In the genomic region with DNA sequence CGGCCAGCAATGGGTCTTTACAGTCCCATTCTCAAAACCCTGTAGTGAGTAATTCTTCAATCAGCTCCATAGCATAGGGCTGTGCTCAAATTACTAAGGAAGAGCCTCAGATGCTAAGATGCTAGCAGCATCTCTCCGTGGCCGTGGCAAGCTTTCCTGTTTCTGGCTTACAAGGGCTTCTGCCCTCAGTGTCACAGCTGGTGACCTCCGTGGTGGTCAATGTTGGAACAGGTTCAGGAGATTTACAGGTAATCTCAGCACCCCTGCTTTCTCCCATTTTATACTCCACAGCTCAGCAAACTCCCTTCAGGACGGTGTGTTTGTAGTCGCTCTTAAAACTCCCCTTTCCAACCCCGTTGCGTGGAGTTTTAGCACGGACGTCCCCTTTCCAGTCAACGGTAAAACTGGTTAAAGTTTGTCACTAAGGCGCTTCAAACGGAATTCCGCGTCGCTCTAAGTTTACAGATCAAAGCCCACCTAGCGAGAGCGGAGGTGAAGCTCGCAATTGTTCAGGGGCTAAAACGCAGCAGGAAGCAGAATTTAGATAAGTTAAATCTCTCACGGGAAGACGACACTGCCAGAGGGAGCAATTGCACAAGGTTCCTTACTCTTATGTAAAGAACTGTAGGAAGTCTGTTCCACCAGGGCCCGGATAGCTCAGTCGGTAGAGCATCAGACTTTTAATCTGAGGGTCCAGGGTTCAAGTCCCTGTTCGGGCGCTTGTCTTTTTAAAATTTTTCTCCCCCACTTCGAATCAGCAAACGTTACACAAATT, we compare ENCODE assay signal across 8 mouse cellular contexts. TPM values are rescaled to one million over a fixed set of nuclear protein-coding genes. Genes with fewer than 3 reads are reported as not detected.
DNase-seq lines count a peak whose midpoint lies in the region; ATAC-seq and TF ChIP-seq lines count a peak whose summit lies in the region.

No protein-coding gene starts in this region.

- H3K9me3 ChIP-seq in heart, embryonic 16.5 days (replicated peaks; ENCODE audit: control insufficient read depth, low read length), result no peaks in the 10 kb centered on the region
- no peaks in the 10 kb centered on the region for H3K9me3 ChIP-seq in liver, embryonic 14.5 days (ENCODE audit: control insufficient read depth, low read length)

- peak; percentile 23; the same call in 1 of the 2 replicates for TF ChIP-seq POLR2A in embryonic fibroblast, embryonic 13.5 days (IDR thresholded peaks at IDR 0.05; ENCODE audit: low read depth, low read length)

- no peaks in the 10 kb centered on the region for H3K4me1 ChIP-seq in embryonic fibroblast, embryonic 13.5 days (ENCODE audit: control insufficient read depth, insufficient read depth, low read length)
- H3K4me1 ChIP-seq in heart, embryonic 16.5 days (ENCODE audit: control insufficient read depth, insufficient read depth, low read length), result no peaks in the 10 kb centered on the region
- peaks cover 5 to 7% of the 10 kb centered on the region in 2 experiments; a peak in 3 of 4 replicates for H3K4me1 ChIP-seq in liver, embryonic 14.5 days (replicated peaks; ENCODE audit: control insufficient read depth in 2 of 2, insufficient read depth in 2 of 2, low read length in 1 of 2)

- peak overlapping the region; percentile 65 for H3K4me3 ChIP-seq in embryonic fibroblast, embryonic 13.5 days (ENCODE audit: insufficient read depth, low read length)
- peak overlapping the region; percentile 75 for H3K4me3 ChIP-seq in heart, embryonic 16.5 days (ENCODE audit: low read length)
- peak overlapping the region; percentile 59 to 99 for H3K4me3 ChIP-seq in liver, embryonic 14.5 days (ENCODE audit: insufficient read depth in 1 of 2, low read depth in 2 of 2, low read length in 2 of 2)

- peak; percentile 90 for DNase-seq in brain, adult 2 months (ENCODE audit: low read depth, low spot score)
- peak; percentile 57 to 60 for DNase-seq in kidney, postnatal 36 days
- peak; percentile 68 to 73 (median 68) for DNase-seq in liver, embryonic 14.5 days (ENCODE audit: low read depth in 3 of 3, low spot score in 3 of 3)
- DNase-seq in neural tube, embryonic 10.5 days (ENCODE audit: extremely low spot score, low spot score), result peak; percentile 89
- peak; percentile 49 for DNase-seq in testis, postnatal 14 days (ENCODE audit: low spot score)

- H3K27me3 ChIP-seq in heart, embryonic 16.5 days (ENCODE audit: control insufficient read depth, insufficient read depth, low read length), result no peaks in the 10 kb centered on the region
- H3K27me3 ChIP-seq in liver, embryonic 14.5 days (ENCODE audit: control insufficient read depth, insufficient read depth, low read length), result no peaks in the 10 kb centered on the region

- ATAC-seq in CD4-positive, CD25-positive, alpha-beta regulatory T cell, adult 4 months, result peak; percentile 74
- ATAC-seq in heart, embryonic 16.5 days (replicated peaks; ENCODE audit: extremely low read depth, insufficient read depth, low FRiP score), result peak; percentile 86
- ATAC-seq in liver, embryonic 14.5 days (ENCODE audit: insufficient read depth), result peak; percentile 88

- TF ChIP-seq EP300 in liver, embryonic 14.5 days (IDR thresholded peaks at IDR 0.05; ENCODE audit: low read depth), result 0 out of 2 replicates have a peak, but pooled peaks have one; percentile 15

- H3K4me2 ChIP-seq in heart, embryonic 16.5 days (ENCODE audit: low read depth, low read length), result peak overlapping the region; percentile 75
- H3K4me2 ChIP-seq in liver, embryonic 14.5 days (ENCODE audit: low read depth), result peak overlapping the region; percentile 61

- H3K36me3 ChIP-seq in heart, embryonic 16.5 days (ENCODE audit: control insufficient read depth, insufficient read depth), result no peaks in the 10 kb centered on the region
- no peaks in the 10 kb centered on the region for H3K36me3 ChIP-seq in liver, embryonic 14.5 days (replicated peaks; ENCODE audit: control insufficient read depth, insufficient read depth, low read depth)

- no peak for TF ChIP-seq CTCF in embryonic fibroblast, embryonic 13.5 days (IDR thresholded peaks at IDR 0.05; ENCODE audit: borderline replicate concordance, insufficient read depth, low read length)
- TF ChIP-seq CTCF in liver, embryonic 14.5 days (IDR thresholded peaks at IDR 0.05; ENCODE audit: low read depth), result no peak

- peak overlapping the region; percentile 78 for H3K27ac ChIP-seq in embryonic fibroblast, embryonic 13.5 days (ENCODE audit: insufficient read depth, low read length)
- H3K27ac ChIP-seq in heart, embryonic 16.5 days (ENCODE audit: low read length), result peak overlapping the region; percentile 80
- H3K27ac ChIP-seq in liver, embryonic 14.5 days, result peak overlapping the region; percentile 26

- under 1% methylated on average over 28 of the region's 28 CpGs for WGBS in heart, embryonic 16.5 days
- WGBS in liver, embryonic 14.5 days (ENCODE audit: insufficient replicate concordance), result under 1% methylated on average over 28 of the region's 28 CpGs

- H3K9ac ChIP-seq in heart, embryonic 16.5 days (ENCODE audit: low read length), result peak overlapping the region; percentile 73
- peak overlapping the region; percentile 58 for H3K9ac ChIP-seq in liver, embryonic 14.5 days (replicated peaks)

RNA-seq across cellular contexts. Expression of gene Mdm4, which starts 3.1 kb away (rescaled TPM):
- 100 to 1,000 TPM in 1 of 2 experiments, 10 to 100 TPM in 1; 97.4 to 119 TPM for polyA plus RNA-seq in CD4-positive, CD25-positive, alpha-beta regulatory T cell, adult 4 months (2017; shearing (Covaris generic))
- polyA plus RNA-seq in embryonic fibroblast, embryonic 13.5 days (2011; ENCODE audit: insufficient read length, low read depth, missing spikeins), result 97.1 and 122 TPM in 2 replicates
- polyA plus RNA-seq in heart, embryonic 16.5 days (2015; fragmentation: Nextera tagmentation; extraction: Ambion mirVana), result 20.7 and 25.6 TPM in 2 replicates
- polyA plus RNA-seq in liver, embryonic 14.5 days (2012; rRNA removed), result 21.6 and 25.9 TPM in 2 replicates
- 11.6 and 14.4 TPM in 2 replicates for polyA plus RNA-seq in liver, embryonic 14.5 days (2014; fragmentation: Nextera tagmentation; extraction: Ambion mirVana)

RNA-seq across cellular contexts. Expression of gene Pik3c2b, which starts 12.0 kb away (rescaled TPM):
- polyA plus RNA-seq in CD4-positive, CD25-positive, alpha-beta regulatory T cell, adult 4 months (2017; shearing (Covaris generic)), result 1 to 10 TPM in 1 of 2 experiments, under 1 TPM in 1; 0.78 to 1.1 TPM
- polyA plus RNA-seq in embryonic fibroblast, embryonic 13.5 days (2011; ENCODE audit: insufficient read length, low read depth, missing spikeins), result 2.5 and 3.2 TPM in 2 replicates
- polyA plus RNA-seq in heart, embryonic 16.5 days (2015; fragmentation: Nextera tagmentation; extraction: Ambion mirVana), result 9.5 and 10.1 TPM in 2 replicates
- 0.76 and 0.83 TPM in 2 replicates for polyA plus RNA-seq in liver, embryonic 14.5 days (2012; rRNA removed)
- polyA plus RNA-seq in liver, embryonic 14.5 days (2014; fragmentation: Nextera tagmentation; extraction: Ambion mirVana), result 0.48 and 0.75 TPM in 2 replicates

Comparison
In these comparisons a context has a peak if more than half of its experiments do, and no peak if none do; other contexts are left out.
1. Peak in every context shown above with its lines: DNase-seq, ATAC-seq, H3K4me3 ChIP-seq and H3K27ac ChIP-seq.
2. H3K27ac ChIP-seq: peak in every context shown above with its lines; median percentile 80 in heart, embryonic 16.5 days; 78 in embryonic fibroblast, embryonic 13.5 days; 26 in liver, embryonic 14.5 days.